Mouse (Mus musculus) layer of hippocampus, adult 8-10 months (tissue): ENCODE measurements around the gene Slc30a5. TPM values are rescaled to one million over a fixed set of nuclear protein-coding genes. Genes with fewer than 3 reads are reported as not detected.
"Not testable (repeated sequence)": the region's sequence is repeated elsewhere in the genome, so short reads cannot be mapped to it uniquely, and the experiment has no call there.

Source experiments
- DNase-seq, 2 experiments: peaks; one replicate each; pipeline ENCODE4 v3.0.0; 2022; ENCODE audit warnings: low spot score in 2 of 2
- total RNA-seq, 4 experiments: library from RNA; stranded (reverse); gene quantifications; 2 replicates each; pipeline ENCODE4 v1.2.4; 2022

Gene Slc30a5
- total RNA-seq, result 10 to 100 TPM; 35.5 to 39.0 (median 37.7) TPM

- peak; percentile 99 for DNase-seq
These were observed at the start of gene Slc30a5 for GRCm38 (mm10) chr13:100832741-100833639. TSS of gene Slc30a5 (minus strand) at chr13:100833427.

GRCm38 (mm10) chr13:100881944-100882343 lies 48.7 kb upstream of the Slc30a5 start:
- no peak for DNase-seq

- DNase-seq, result no peak
These were observed 46.6 kb upstream of the Slc30a5 start for GRCm38 (mm10) chr13:100879806-100880205.

- DNase-seq, result no peak
These were observed 46.1 kb upstream of the Slc30a5 start for GRCm38 (mm10) chr13:100879326-100879725.

- DNase-seq, result no peak
These were observed 45.0 kb upstream of the Slc30a5 start for GRCm38 (mm10) chr13:100878264-100878663.

GRCm38 (mm10) chr13:100877703-100878102 lies 44.5 kb upstream of the Slc30a5 start:
- DNase-seq, result no peak

- DNase-seq, result no peak
These were observed 41.9 kb upstream of the Slc30a5 start for GRCm38 (mm10) chr13:100875103-100875502.

GRCm38 (mm10) chr13:100874588-100874987 lies 41.4 kb upstream of the Slc30a5 start:
- no peak for DNase-seq

GRCm38 (mm10) chr13:100873530-100873929 lies 40.3 kb upstream of the Slc30a5 start:
- DNase-seq, result no peak

- peak in 1 of 2 experiments; percentile 19 for DNase-seq
These were observed 38.4 kb upstream of the Slc30a5 start for GRCm38 (mm10) chr13:100871445-100872171.

GRCm38 (mm10) chr13:100869813-100870212 lies 36.6 kb upstream of the Slc30a5 start:
- no peak for DNase-seq

GRCm38 (mm10) chr13:100866311-100866710 lies 33.1 kb upstream of the Slc30a5 start:
- no peak for DNase-seq

GRCm38 (mm10) chr13:100865744-100866143 lies 32.5 kb upstream of the Slc30a5 start:
- DNase-seq, result no peak

- DNase-seq, result not testable (repeated sequence)
These were observed 30.7 kb upstream of the Slc30a5 start for GRCm38 (mm10) chr13:100863914-100864313.

- no peak for DNase-seq
These were observed 25.9 kb upstream of the Slc30a5 start for GRCm38 (mm10) chr13:100859117-100859516.

GRCm38 (mm10) chr13:100854174-100854573 lies 20.9 kb upstream of the Slc30a5 start:
- no peak for DNase-seq

- DNase-seq, result no peak
These were observed 19.9 kb upstream of the Slc30a5 start for GRCm38 (mm10) chr13:100853120-100853519.

- no peak for DNase-seq
These were observed 15.9 kb upstream of the Slc30a5 start for GRCm38 (mm10) chr13:100849137-100849536.

GRCm38 (mm10) chr13:100846891-100847579 lies 13.8 kb upstream of the Slc30a5 start:
- DNase-seq, result peak; percentile 49 to 54

- no peak for DNase-seq
These were observed 13.0 kb upstream of the Slc30a5 start for GRCm38 (mm10) chr13:100846254-100846653.

- DNase-seq, result no peak
These were observed 10.7 kb upstream of the Slc30a5 start for GRCm38 (mm10) chr13:100843944-100844343.
